Mouse (Mus musculus) limb, embryonic 13.5 days (tissue): Measurements from ENCODE around the gene Large2. TPM values are rescaled to one million over a fixed set of nuclear protein-coding genes. Genes with fewer than 3 reads are reported as not detected.

ENCODE experiments used
- ATAC-seq: fragments of 200-750 bp; cut with Nextera tagmentation; 2 replicates; pipeline ENCODE4 v1.8.0; 2017; ENCODE audit warnings: low read depth, moderate number of reproducible peaks, moderate TSS enrichment; ENCODE audit not compliant: low FRiP score
- H3K27ac ChIP-seq: fragments of 300-500 bp; sonication (generic); 2 replicates; pipeline ENCODE4 v1.5.1; 2015; ENCODE audit warnings: inconsistent platforms, mild to moderate bottlenecking, moderate library complexity
- H3K27me3 ChIP-seq: fragments of 300-500 bp; sonication (generic); 2 replicates; pipeline ENCODE4 v1.6.1; 2015; ENCODE audit warnings: mild to moderate bottlenecking, inconsistent platforms
- H3K36me3 ChIP-seq: fragments of 300-500 bp; sonication (generic); 2 replicates; pipeline ENCODE4 v1.6.1; 2015; ENCODE audit warnings: inconsistent platforms, mild to moderate bottlenecking, moderate library complexity
- H3K4me1 ChIP-seq: fragments of 300-500 bp; sonication (generic); 2 replicates; pipeline ENCODE4 v1.6.1; 2015; ENCODE audit warnings: inconsistent platforms
- H3K4me2 ChIP-seq: fragments of 300-500 bp; sonication (generic); replicated peaks from 2 replicates; pipeline ENCODE4 v1.6.1; 2015; ENCODE audit warnings: inconsistent platforms, mild to moderate bottlenecking, moderate library complexity
- H3K4me3 ChIP-seq: fragments of 300-500 bp; sonication (generic); 2 replicates; pipeline ENCODE4 v1.5.1; 2015; ENCODE audit warnings: moderate library complexity, mild to moderate bottlenecking, inconsistent platforms
- H3K9ac ChIP-seq: fragments of 300-500 bp; sonication (generic); 2 replicates; pipeline ENCODE4 v1.6.1; 2015; ENCODE audit warnings: mild to moderate bottlenecking, inconsistent platforms
- H3K9me3 ChIP-seq: fragments of 300-500 bp; sonication (generic); 2 replicates; pipeline ENCODE4 v1.6.1; 2016; ENCODE audit warnings: inconsistent platforms
- WGBS: fragments of 180-500 bp; shearing (Covaris S2); methylation state at CpG from one replicate; pipeline ENCODE4 v1.1.7; 2015; 5-methylcytosine and 5-hydroxymethylcytosine counted together
- polyA plus RNA-seq: library from polyadenylated mRNA; unstranded; fragments of >200 nt; fragmentation: Nextera tagmentation; extraction: Ambion mirVana; gene quantifications from 2 replicates; pipeline ENCODE4 v1.2.1, GENCODE M21; 2015

Gene Large2
- polyA plus RNA-seq, 1 experiment from 2014 or later = 13.3 TPM

GRCm38 (mm10) chr2:92376300-92376699 lies 1.6 kb upstream of the Large2 start:
- H3K4me1 ChIP-seq = peaks cover 39% of the 10 kb centered on the region
- H3K27me3 ChIP-seq = peaks cover 14% of the 10 kb centered on the region
- H3K36me3 ChIP-seq = peaks cover 34% of the 10 kb centered on the region
- H3K27ac ChIP-seq = no peak overlapping the region
- peak overlapping the region; percentile 78 for H3K9ac ChIP-seq
- 82% methylated on average over 6 of the region's 6 CpGs for WGBS
- H3K4me3 ChIP-seq = peak overlapping the region; percentile 80
- H3K4me2 ChIP-seq = peak overlapping the region; percentile 97
- H3K9me3 ChIP-seq = no peaks in the 10 kb centered on the region
- no peak for ATAC-seq

- WGBS = 12% methylated on average over 10 of the region's 10 CpGs
- peak overlapping the region; percentile 80 for H3K4me3 ChIP-seq
- H3K27ac ChIP-seq = no peak overlapping the region
- ATAC-seq = no peak
- H3K9ac ChIP-seq = peak overlapping the region; percentile 78
- H3K27me3 ChIP-seq = peaks cover 19% of the 10 kb centered on the region
- H3K9me3 ChIP-seq = no peaks in the 10 kb centered on the region
- peak overlapping the region; percentile 97 for H3K4me2 ChIP-seq
- peaks cover 29% of the 10 kb centered on the region for H3K36me3 ChIP-seq
- H3K4me1 ChIP-seq = peaks cover 44% of the 10 kb centered on the region
Measured at GRCm38 (mm10) chr2:92375788-92376187, 1.1 kb upstream of the Large2 start.

DNA sequence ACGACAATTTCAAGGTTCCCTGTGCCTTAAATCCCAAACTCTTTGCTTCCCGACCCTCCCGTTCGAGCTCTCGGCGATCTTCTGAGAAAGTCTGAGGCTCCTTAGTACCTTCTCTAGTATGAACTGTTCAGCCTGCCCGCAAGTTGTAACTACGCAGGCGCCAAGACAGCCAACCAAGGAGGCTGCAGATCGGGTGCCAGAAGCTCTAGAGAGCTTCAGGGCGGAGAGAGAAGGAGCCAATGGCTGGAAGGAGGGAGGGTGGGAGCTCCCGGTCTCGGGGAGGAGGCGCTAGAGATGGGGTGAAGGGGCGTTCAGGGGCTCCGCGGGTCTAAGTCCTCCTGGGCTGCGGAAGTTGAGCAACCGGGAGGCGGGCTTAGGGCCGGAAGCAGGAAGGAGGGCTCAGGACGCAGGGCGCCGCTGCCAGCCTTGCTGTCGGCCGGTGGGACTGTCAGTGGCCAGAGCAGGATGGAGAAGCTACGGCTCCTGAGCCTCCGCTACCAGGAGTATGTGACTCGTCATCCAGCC lies 492 bp upstream of the Large2 start:
- peaks cover 50% of the 10 kb centered on the region for H3K4me1 ChIP-seq
- H3K36me3 ChIP-seq = peaks cover 22% of the 10 kb centered on the region
- no peaks in the 10 kb centered on the region for H3K9me3 ChIP-seq
- peak; percentile 94 for ATAC-seq
- H3K27me3 ChIP-seq = peaks cover 24% of the 10 kb centered on the region
- peak overlapping the region; percentile 97 for H3K4me2 ChIP-seq
- H3K9ac ChIP-seq = peak overlapping the region; percentile 78
- WGBS = under 1% methylated on average over 27 of the region's 29 CpGs
- H3K4me3 ChIP-seq = peak overlapping the region; percentile 80
- H3K27ac ChIP-seq = peak overlapping the region; percentile 84

DNA sequence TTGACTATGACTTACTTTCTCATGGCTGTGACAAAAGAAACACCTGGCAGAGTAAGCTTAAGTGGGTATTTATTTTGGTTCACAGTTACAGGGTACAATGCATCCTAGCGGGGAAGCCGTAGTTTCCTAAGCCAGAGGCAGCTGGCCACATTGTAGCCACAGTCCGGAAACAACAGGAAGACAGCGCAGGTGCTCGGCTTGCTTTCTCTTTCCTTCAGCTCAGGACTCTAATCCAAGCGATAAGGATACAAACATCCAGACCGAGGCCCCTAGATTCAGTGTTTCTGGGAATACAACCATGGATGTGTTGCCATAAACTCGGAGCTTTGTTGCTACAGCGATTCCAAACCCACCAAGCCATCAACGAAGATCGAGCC lies 1.2 kb downstream of the Large2 start:
- Histone ChIP-seq H3K27me3 (peaks cover 34% of the 10 kb centered on the region), H3K4me2 (peak overlapping the region; percentile 97; the same call in 1 of the 2 replicates), H3K27ac (peak overlapping the region; percentile 6; the same call in 1 of the 2 replicates), H3K4me3 (no peak overlapping the region), H3K36me3 (peaks cover 5% of the 10 kb centered on the region), H3K9ac (no peak overlapping the region), H3K4me1 (peaks cover 61% of the 10 kb centered on the region), H3K9me3 (no peaks in the 10 kb centered on the region)
- 79% methylated on average over 11 of the region's 11 CpGs for WGBS
- ATAC-seq = no peak

DNA sequence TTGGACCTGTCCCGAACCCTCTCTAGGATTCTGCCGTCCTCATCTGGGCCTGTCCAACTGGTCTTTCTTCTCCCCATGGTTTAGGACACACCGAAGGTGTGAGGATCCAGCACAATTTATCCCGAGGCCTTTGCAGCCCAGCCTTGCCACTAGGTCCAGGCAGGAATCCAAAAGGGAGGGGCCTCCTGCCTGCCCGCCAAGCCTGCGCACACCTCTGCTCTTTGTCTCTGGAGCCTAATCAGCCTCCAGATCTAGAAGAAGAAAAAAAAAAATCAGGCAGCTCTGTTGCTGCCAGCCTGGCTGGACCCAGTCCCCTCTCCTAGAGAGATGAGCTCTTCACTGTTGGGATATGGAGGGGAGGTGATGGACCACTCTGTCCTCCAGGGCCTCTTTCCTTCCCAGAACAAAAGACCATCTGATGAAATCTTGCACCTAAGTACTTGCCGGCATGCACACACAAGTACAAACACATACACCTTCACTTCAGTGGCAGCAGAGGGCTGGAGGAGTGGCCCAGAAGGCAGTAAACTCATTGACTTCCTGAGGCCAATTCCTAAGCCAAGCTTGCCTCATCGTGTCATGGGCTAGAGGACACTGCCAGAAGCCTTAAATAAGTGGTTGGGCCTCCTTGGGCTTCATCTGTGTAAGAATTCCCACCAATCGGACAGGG lies 1.8 kb downstream of the Large2 start:
- H3K27me3 ChIP-seq = peaks cover 34% of the 10 kb centered on the region
- H3K4me3 ChIP-seq = no peak overlapping the region
- no peak overlapping the region for H3K4me2 ChIP-seq
- ATAC-seq = no peak
- 0 out of 2 replicates have a peak overlapping the region, but pooled peaks have one; percentile 19 for H3K9ac ChIP-seq
- 52% methylated on average over 9 of the region's 9 CpGs for WGBS
- H3K9me3 ChIP-seq = no peaks in the 10 kb centered on the region
- H3K27ac ChIP-seq = peak overlapping the region; percentile 44; the same call in 1 of the 2 replicates
- H3K4me1 ChIP-seq = peaks cover 61% of the 10 kb centered on the region
- no peaks in the 10 kb centered on the region; the same call in 1 of the 2 replicates for H3K36me3 ChIP-seq

- 0 out of 2 replicates have a peak, but pooled peaks cover 3% of the 10 kb centered on the region for H3K36me3 ChIP-seq
- H3K27ac ChIP-seq = peak overlapping the region; percentile 73; the same call in 1 of the 2 replicates
- H3K4me1 ChIP-seq = peaks cover 67% of the 10 kb centered on the region
- 0 out of 2 replicates have a peak overlapping the region, but pooled peaks have one; percentile 19 for H3K9ac ChIP-seq
- H3K9me3 ChIP-seq = no peaks in the 10 kb centered on the region
- no peak overlapping the region for H3K4me3 ChIP-seq
- peak overlapping the region; percentile 88 for H3K4me2 ChIP-seq
- peaks cover 34% of the 10 kb centered on the region for H3K27me3 ChIP-seq
- 25% methylated on average over 10 of the region's 10 CpGs for WGBS
- ATAC-seq = no peak
Measured at GRCm38 (mm10) chr2:92371971-92372690, 2.5 kb downstream of the Large2 start.

- ATAC-seq = peak; percentile 33
- peaks cover 34% of the 10 kb centered on the region for H3K27me3 ChIP-seq
- H3K9ac ChIP-seq = peak overlapping the region; percentile 70
- H3K27ac ChIP-seq = peak overlapping the region; percentile 73
- H3K4me3 ChIP-seq = peak overlapping the region; percentile 56
- H3K9me3 ChIP-seq = no peaks in the 10 kb centered on the region
- WGBS = 5% methylated on average over 44 of the region's 45 CpGs
- H3K36me3 ChIP-seq = peaks cover 11% of the 10 kb centered on the region; the same call in 1 of the 2 replicates
- H3K4me2 ChIP-seq = peak overlapping the region; percentile 88
- H3K4me1 ChIP-seq = peaks cover 62% of the 10 kb centered on the region
Measured at GRCm38 (mm10) chr2:92370821-92371805, 3.6 kb downstream of the Large2 start.

DNA sequence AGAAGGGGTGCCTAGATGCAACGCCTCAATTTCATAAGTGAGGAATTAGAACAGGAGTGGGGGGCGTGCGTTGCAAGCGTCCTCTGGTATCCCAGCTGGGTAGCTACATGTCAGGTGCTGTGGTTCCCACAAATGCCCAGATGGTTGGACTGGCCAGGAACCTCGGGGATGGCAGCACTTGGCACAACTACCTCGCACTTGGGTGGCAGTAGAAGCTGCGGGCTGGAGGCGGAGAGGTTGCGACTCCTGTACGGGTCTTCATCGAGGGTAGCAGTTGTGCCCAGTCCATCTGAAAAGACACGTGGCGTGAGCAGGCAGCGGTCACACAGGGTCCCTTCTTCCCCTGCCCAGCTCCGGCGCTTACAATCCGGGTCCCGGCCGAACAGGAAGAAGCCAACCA lies 4.3 kb downstream of the Large2 start:
- peak overlapping the region; percentile 56 for H3K4me3 ChIP-seq
- peaks cover 34% of the 10 kb centered on the region for H3K27me3 ChIP-seq
- H3K4me2 ChIP-seq = peak overlapping the region; percentile 88
- H3K4me1 ChIP-seq = peaks cover 57% of the 10 kb centered on the region
- no peaks in the 10 kb centered on the region for H3K9me3 ChIP-seq
- no peak for ATAC-seq
- peaks cover 14% of the 10 kb centered on the region; the same call in 1 of the 2 replicates for H3K36me3 ChIP-seq
- 11% methylated on average over 19 of the region's 19 CpGs for WGBS
- peak overlapping the region; percentile 70 for H3K9ac ChIP-seq
- H3K27ac ChIP-seq = no peak overlapping the region

- 24% methylated on average over 20 of the region's 20 CpGs for WGBS
- Histone ChIP-seq H3K9me3 (no peaks in the 10 kb centered on the region), H3K27me3 (peaks cover 32% of the 10 kb centered on the region), H3K27ac (no peak overlapping the region), H3K4me1 (peaks cover 41% of the 10 kb centered on the region), H3K36me3 (peaks cover 38% of the 10 kb centered on the region), H3K4me2 (no peak overlapping the region), H3K4me3 (no peak overlapping the region), H3K9ac (no peak overlapping the region)
- no peak for ATAC-seq
Measured at GRCm38 (mm10) chr2:92367383-92368029, 7.2 kb downstream of the Large2 start.

- H3K27ac ChIP-seq = no peak overlapping the region
- no peak overlapping the region for H3K9ac ChIP-seq
- no peak for ATAC-seq
- WGBS = 90% methylated on average over 10 of the region's 10 CpGs
- peaks cover 48% of the 10 kb centered on the region for H3K36me3 ChIP-seq
- peaks cover 21% of the 10 kb centered on the region for H3K4me1 ChIP-seq
- H3K4me2 ChIP-seq = no peak overlapping the region
- no peaks in the 10 kb centered on the region for H3K9me3 ChIP-seq
- H3K27me3 ChIP-seq = peaks cover 13% of the 10 kb centered on the region
- no peak overlapping the region for H3K4me3 ChIP-seq
Measured at GRCm38 (mm10) chr2:92365568-92365967, 9.1 kb downstream of the Large2 start.

DNA sequence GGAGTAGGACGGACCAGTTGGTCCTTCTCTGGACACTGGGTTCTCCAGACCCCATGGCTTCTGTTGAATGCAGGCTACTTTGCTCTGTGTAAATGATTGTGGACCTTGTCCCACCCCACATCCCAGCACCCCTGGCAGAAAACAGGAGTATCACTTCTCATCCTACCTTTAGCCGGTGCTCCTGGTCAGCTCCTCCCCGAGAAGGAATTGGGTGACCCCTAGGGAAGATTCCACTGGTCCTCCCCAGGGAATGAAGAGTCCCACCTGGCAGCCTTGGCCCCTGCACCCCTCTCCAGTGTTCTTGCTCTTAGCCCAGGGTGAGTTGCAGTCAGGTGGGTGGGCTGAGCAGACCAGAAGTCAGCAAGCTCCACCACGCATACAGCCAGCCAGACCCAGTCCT lies 10.6 kb downstream of the Large2 start:
- H3K27ac ChIP-seq = no peak overlapping the region
- H3K36me3 ChIP-seq = peaks cover 62% of the 10 kb centered on the region
- no peak overlapping the region for H3K4me2 ChIP-seq
- no peaks in the 10 kb centered on the region for H3K9me3 ChIP-seq
- H3K4me3 ChIP-seq = no peak overlapping the region
- H3K4me1 ChIP-seq = peaks cover 7% of the 10 kb centered on the region; the same call in 1 of the 2 replicates
- no peak for ATAC-seq
- WGBS = 89% methylated on average over 4 of the region's 4 CpGs
- peaks cover under 1% of the 10 kb centered on the region for H3K27me3 ChIP-seq
- no peak overlapping the region for H3K9ac ChIP-seq
